Mouse (Mus musculus) kidney, embryonic 15.5 days (tissue): Measurements from ENCODE around the gene Dcaf4. TPM values are rescaled to one million over a fixed set of nuclear protein-coding genes. Genes with fewer than 3 reads are reported as not detected.

ENCODE experiments used
- ATAC-seq: fragments of 200-750 bp; cut with Nextera tagmentation; replicated peaks from 2 replicates; pipeline ENCODE4 v1.8.0; 2017; ENCODE audit warnings: moderate TSS enrichment; ENCODE audit not compliant: low FRiP score
- H3K27ac ChIP-seq: fragments of 300-500 bp; sonication (generic); 2 replicates; pipeline ENCODE4 v1.5.1; 2015; ENCODE audit warnings: mild to moderate bottlenecking, inconsistent platforms
- H3K27me3 ChIP-seq: fragments of 300-500 bp; sonication (generic); 2 replicates; pipeline ENCODE4 v1.6.1; 2015; ENCODE audit warnings: inconsistent platforms
- H3K36me3 ChIP-seq: fragments of 300-500 bp; sonication (generic); 2 replicates; pipeline ENCODE4 v1.6.1; 2015; ENCODE audit warnings: inconsistent platforms
- H3K4me1 ChIP-seq: fragments of 300-500 bp; sonication (generic); 2 replicates; pipeline ENCODE4 v1.6.1; 2015; ENCODE audit warnings: inconsistent platforms
- H3K4me2 ChIP-seq: fragments of 300-500 bp; sonication (generic); 2 replicates; pipeline ENCODE4 v1.6.1; 2015; ENCODE audit warnings: moderate library complexity, mild to moderate bottlenecking, inconsistent platforms
- H3K4me3 ChIP-seq: fragments of 300-500 bp; sonication (generic); replicated peaks from 2 replicates; pipeline ENCODE4 v1.5.1; 2015; ENCODE audit warnings: mild to moderate bottlenecking, inconsistent platforms
- H3K9ac ChIP-seq: fragments of 300-500 bp; sonication (generic); 2 replicates; pipeline ENCODE4 v1.6.1; 2015; ENCODE audit warnings: mild to moderate bottlenecking, inconsistent platforms
- H3K9me3 ChIP-seq: fragments of 300-500 bp; sonication (generic); replicated peaks from 2 replicates; pipeline ENCODE4 v1.6.1; 2016; ENCODE audit warnings: inconsistent platforms
- WGBS: fragments of 180-500 bp; shearing (Covaris S2); methylation state at CpG from one replicate; pipeline ENCODE4 v1.1.7; 2015; ENCODE audit warnings: mixed read lengths; 5-methylcytosine and 5-hydroxymethylcytosine counted together
- polyA plus RNA-seq: library from polyadenylated mRNA; unstranded; fragments of >200 nt; fragmentation: Nextera tagmentation; extraction: Ambion mirVana; gene quantifications from 2 replicates; pipeline ENCODE4 v1.2.1, GENCODE M21; 2015

Gene Dcaf4
- polyA plus RNA-seq, 1 experiment from 2014 or later = 30.8 TPM

- H3K9me3 ChIP-seq = no peaks in the 10 kb centered on the region
- H3K9ac ChIP-seq = no peak overlapping the region
- WGBS = 76% methylated on average over 6 of the region's 6 CpGs
- ATAC-seq = 0 out of 2 replicates have a peak, but pooled peaks have one; percentile 62
- H3K4me3 ChIP-seq = no peak overlapping the region
- no peaks in the 10 kb centered on the region for H3K4me1 ChIP-seq
- peaks cover 84% of the 10 kb centered on the region for H3K36me3 ChIP-seq
- no peak overlapping the region for H3K4me2 ChIP-seq
- H3K27ac ChIP-seq = no peak overlapping the region
- no peaks in the 10 kb centered on the region for H3K27me3 ChIP-seq
Observed at GRCm38 (mm10) chr12:83560189-83560588, 39.9 kb downstream of the Dcaf4 start.

- peaks cover 83% of the 10 kb centered on the region for H3K36me3 ChIP-seq
- no peak for ATAC-seq
- WGBS = 95% methylated on average over 3 of the region's 3 CpGs
Observed at GRCm38 (mm10) chr12:83562589-83562988, 42.3 kb downstream of the Dcaf4 start.

GRCm38 (mm10) chr12:83569866-83570265 lies 49.6 kb downstream of the Dcaf4 start:
- Histone ChIP-seq H3K4me2 (no peak overlapping the region), H3K36me3 (peaks cover 84% of the 10 kb centered on the region), H3K9me3 (no peaks in the 10 kb centered on the region), H3K27me3 (no peaks in the 10 kb centered on the region), H3K4me1 (no peaks in the 10 kb centered on the region), H3K27ac (no peak overlapping the region), H3K4me3 (no peak overlapping the region), H3K9ac (no peak overlapping the region)
- 79% methylated on average over 3 of the region's 3 CpGs for WGBS
- ATAC-seq = no peak

More at GRCm38 (mm10) chr12:83562589-83562988, 42.3 kb downstream of the Dcaf4 start:
- H3K4me1 ChIP-seq = no peaks in the 10 kb centered on the region
- no peaks in the 10 kb centered on the region for H3K27me3 ChIP-seq
- no peaks in the 10 kb centered on the region for H3K9me3 ChIP-seq
- no peak overlapping the region for H3K4me3 ChIP-seq
- H3K4me2 ChIP-seq = no peak overlapping the region
- no peak overlapping the region for H3K27ac ChIP-seq
- H3K9ac ChIP-seq = no peak overlapping the region

GRCm38 (mm10) chr12:83572717-83573116 lies 52.5 kb downstream of the Dcaf4 start:
- Histone ChIP-seq H3K27me3 (no peaks in the 10 kb centered on the region), H3K4me1 (no peaks in the 10 kb centered on the region), H3K9ac (no peak overlapping the region), H3K36me3 (peaks cover 75% of the 10 kb centered on the region), H3K9me3 (no peaks in the 10 kb centered on the region), H3K4me2 (no peak overlapping the region), H3K4me3 (no peak overlapping the region), H3K27ac (no peak overlapping the region)
- ATAC-seq = no peak
- WGBS = 69% methylated on average over 5 of the region's 5 CpGs

GRCm38 (mm10) chr12:83577445-83577844 lies 57.2 kb downstream of the Dcaf4 start:
- peaks cover 47% of the 10 kb centered on the region for H3K36me3 ChIP-seq
- H3K4me1 ChIP-seq = 0 out of 2 replicates have a peak, but pooled peaks cover 11% of the 10 kb centered on the region
- no peaks in the 10 kb centered on the region for H3K9me3 ChIP-seq
- no peak overlapping the region for H3K9ac ChIP-seq
- no peak overlapping the region for H3K4me2 ChIP-seq
- no peak overlapping the region for H3K27ac ChIP-seq
- no peak for ATAC-seq
- WGBS = 94% methylated on average over 5 of the region's 5 CpGs
- no peak overlapping the region for H3K4me3 ChIP-seq
- no peaks in the 10 kb centered on the region for H3K27me3 ChIP-seq

GRCm38 (mm10) chr12:83578356-83578755 lies 58.1 kb downstream of the Dcaf4 start:
- H3K4me1 ChIP-seq = 0 out of 2 replicates have a peak, but pooled peaks cover 11% of the 10 kb centered on the region
- no peak for ATAC-seq
- no peak overlapping the region for H3K27ac ChIP-seq
- H3K9me3 ChIP-seq = no peaks in the 10 kb centered on the region
- no peak overlapping the region for H3K4me2 ChIP-seq
- H3K27me3 ChIP-seq = no peaks in the 10 kb centered on the region
- H3K36me3 ChIP-seq = peaks cover 46% of the 10 kb centered on the region
- WGBS = 86% methylated on average over 2 of the region's 2 CpGs
- no peak overlapping the region for H3K9ac ChIP-seq
- no peak overlapping the region for H3K4me3 ChIP-seq

GRCm38 (mm10) chr12:83578896-83579569 lies 58.8 kb downstream of the Dcaf4 start:
- no peak overlapping the region for H3K27ac ChIP-seq
- peak; percentile 80 for ATAC-seq

GRCm38 (mm10) chr12:83580283-83580682 lies 60.0 kb downstream of the Dcaf4 start:
- H3K4me2 ChIP-seq = no peak overlapping the region
- WGBS = 94% methylated on average over 3 of the region's 3 CpGs
- no peak for ATAC-seq
- no peak overlapping the region for H3K27ac ChIP-seq
- H3K4me3 ChIP-seq = no peak overlapping the region
- no peaks in the 10 kb centered on the region for H3K27me3 ChIP-seq
- 0 out of 2 replicates have a peak, but pooled peaks cover 11% of the 10 kb centered on the region for H3K4me1 ChIP-seq
- H3K9ac ChIP-seq = no peak overlapping the region
- no peaks in the 10 kb centered on the region for H3K9me3 ChIP-seq
- H3K36me3 ChIP-seq = peaks cover 42% of the 10 kb centered on the region

More at GRCm38 (mm10) chr12:83578896-83579569, 58.8 kb downstream of the Dcaf4 start:
- 0 out of 2 replicates have a peak, but pooled peaks cover 11% of the 10 kb centered on the region for H3K4me1 ChIP-seq
- 57% methylated on average over 3 of the region's 3 CpGs for WGBS
- no peaks in the 10 kb centered on the region for H3K9me3 ChIP-seq
- H3K27me3 ChIP-seq = no peaks in the 10 kb centered on the region
- no peak overlapping the region for H3K9ac ChIP-seq
- no peak overlapping the region for H3K4me3 ChIP-seq
- no peak overlapping the region for H3K4me2 ChIP-seq
- H3K36me3 ChIP-seq = peaks cover 45% of the 10 kb centered on the region

GRCm38 (mm10) chr12:83582106-83582505 lies 61.8 kb downstream of the Dcaf4 start:
- H3K4me3 ChIP-seq = no peak overlapping the region
- no peaks in the 10 kb centered on the region for H3K27me3 ChIP-seq
- H3K9me3 ChIP-seq = no peaks in the 10 kb centered on the region
- H3K4me2 ChIP-seq = no peak overlapping the region
- no peak overlapping the region for H3K9ac ChIP-seq
- H3K36me3 ChIP-seq = peaks cover 38% of the 10 kb centered on the region
- no peak overlapping the region for H3K27ac ChIP-seq
- 0 out of 2 replicates have a peak, but pooled peaks cover 11% of the 10 kb centered on the region for H3K4me1 ChIP-seq
- WGBS = 50% methylated on average over 4 of the region's 4 CpGs
- ATAC-seq = no peak

GRCm38 (mm10) chr12:83582747-83583146 lies 62.5 kb downstream of the Dcaf4 start:
- no peaks in the 10 kb centered on the region for H3K27me3 ChIP-seq
- no peak for ATAC-seq
- peaks cover 43% of the 10 kb centered on the region for H3K36me3 ChIP-seq
- H3K27ac ChIP-seq = no peak overlapping the region
- 92% methylated on average over 4 of the region's 4 CpGs for WGBS
- no peaks in the 10 kb centered on the region for H3K9me3 ChIP-seq
- H3K9ac ChIP-seq = no peak overlapping the region
- H3K4me1 ChIP-seq = 0 out of 2 replicates have a peak, but pooled peaks cover 11% of the 10 kb centered on the region
- no peak overlapping the region for H3K4me2 ChIP-seq
- no peak overlapping the region for H3K4me3 ChIP-seq

- Histone ChIP-seq H3K9ac (no peak overlapping the region), H3K4me3 (no peak overlapping the region), H3K27ac (no peak overlapping the region), H3K9me3 (no peaks in the 10 kb centered on the region), H3K4me1 (no peaks in the 10 kb centered on the region), H3K36me3 (peaks cover 73% of the 10 kb centered on the region), H3K4me2 (no peak overlapping the region), H3K27me3 (no peaks in the 10 kb centered on the region)
- no peak for ATAC-seq
- WGBS = 96% methylated on average over 5 of the region's 5 CpGs
Observed at GRCm38 (mm10) chr12:83586628-83587027, 66.4 kb downstream of the Dcaf4 start.
